Mouse (Mus musculus) G1E (cell line): ENCODE results near the gene Stx8.

Source experiments
- CTCF ChIP-seq: IDR thresholded peaks from 2 replicates; pipeline ENCODE4 v1.5.1; 2012; ENCODE audit warnings: low read depth, low read length, inconsistent platforms, mixed read lengths
- POLR2AphosphoS5 ChIP-seq: IDR thresholded peaks from 2 replicates; pipeline ENCODE4 v1.6.1; 2012; ENCODE audit warnings: low read depth, low read length, inconsistent platforms; ENCODE audit not compliant: insufficient replicate concordance
- TAL1 ChIP-seq: conservative IDR thresholded peaks from 2 replicates; pipeline ENCODE4 v1.6.1; 2012; ENCODE audit warnings: low read depth, low read length, inconsistent platforms, mixed read lengths

GRCm38 (mm10) chr11:68185647-68186046 lies 219.7 kb downstream of the Stx8 start:
- TF ChIP-seq CTCF (no peak), TAL1 (no peak), POLR2AphosphoS5 (no peak)
